Mouse (Mus musculus) brain, embryonic 14.5 days (tissue): Measurements from ENCODE around the gene Rnf186.

Experiments
- CTCF ChIP-seq: fragments of 200-500 bp; IDR thresholded peaks from 2 replicates; pipeline ENCODE4 v1.5.1; 2012; ENCODE audit warnings: inconsistent platforms, mild to moderate bottlenecking, moderate library complexity, borderline replicate concordance; ENCODE audit not compliant: insufficient read depth, insufficient read length; ENCODE audit errors: extremely low read depth
- POLR2A ChIP-seq: fragments of 200-500 bp; IDR thresholded peaks from 2 replicates; pipeline ENCODE4 v1.6.1; 2012; ENCODE audit warnings: mild to moderate bottlenecking, inconsistent platforms, borderline replicate concordance; ENCODE audit not compliant: poor library complexity, insufficient read depth, insufficient read length, severe bottlenecking; ENCODE audit errors: extremely low read depth

GRCm38 (mm10) chr4:138980021-138980420, 13.1 kb downstream of the Rnf186 start:
- TF ChIP-seq CTCF = no peak
- TF ChIP-seq POLR2A = no peak
